In the genomic region with DNA sequence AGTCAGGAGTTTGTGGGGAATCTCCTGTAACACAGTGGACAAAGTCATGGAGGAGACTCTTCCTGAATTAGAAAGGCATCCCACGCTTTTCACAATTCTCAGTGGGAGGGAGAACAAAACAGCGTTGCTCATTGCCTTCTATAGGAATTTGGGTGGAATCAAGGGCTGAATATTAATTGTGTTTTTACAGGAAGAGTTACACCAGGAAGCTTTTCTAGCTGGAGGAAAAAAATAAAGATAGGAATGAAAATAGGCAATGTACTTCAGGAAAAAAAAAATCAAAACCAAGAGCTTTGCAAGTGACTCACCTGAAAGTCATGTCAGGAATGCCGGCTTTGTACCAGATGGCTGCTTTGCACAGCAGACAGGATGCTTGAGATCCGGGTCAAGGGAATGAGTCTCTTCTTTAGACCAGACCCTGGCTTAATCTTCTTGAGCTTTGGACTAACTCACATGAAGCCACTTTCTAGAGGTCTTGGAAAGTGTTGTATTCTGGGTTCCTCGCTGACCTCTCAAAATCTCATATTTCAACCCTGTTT, we compare ENCODE assay signal across 9 mouse cellular contexts.
A peak's percentile ranks its signal among the peaks of the same experiment; 100 is the strongest.
DNase-seq lines count a peak whose midpoint lies in the region; TF ChIP-seq lines count a peak whose summit lies in the region.
"Had no signal": no experiment of that assay in that cellular context is flagged by ENCODE, and none has a peak within 500 bp of the region (broad histone marks: within the 10 kb centered on the region; RNA-seq: fewer than 3 reads in every experiment).

No protein-coding gene starts in this region.

- H3ac ChIP-seq in C2C12 (ENCODE audit: control insufficient read depth, insufficient read length, low read depth): no peak overlapping the region

- H3K27me3 ChIP-seq in C2C12 (ENCODE audit: control insufficient read depth, insufficient read depth, insufficient read length): no peaks in the 10 kb centered on the region

- no peaks in the 10 kb centered on the region for H3K79me2 ChIP-seq in C2C12 (ENCODE audit: control insufficient read depth, insufficient read depth)

- no peak for TF ChIP-seq CTCF in C2C12 (IDR thresholded peaks at IDR 0.05; ENCODE audit: control insufficient read depth, insufficient read depth, insufficient read length)

- no peaks in the 10 kb centered on the region for H3K79me3 ChIP-seq in C2C12 (ENCODE audit: low read depth)

- no peak overlapping the region for H3K4me3 ChIP-seq in C2C12 (ENCODE audit: insufficient read depth, poor library complexity, severe bottlenecking)

- no peaks in the 10 kb centered on the region for H3K36me3 ChIP-seq in C2C12 (ENCODE audit: control insufficient read depth, insufficient read depth)

- peak; percentile 39 for DNase-seq in embryo, embryonic 10 days (ENCODE audit: low spot score)
- no peak for DNase-seq in embryo, embryonic 9.5 days (ENCODE audit: extremely low spot score)
- DNase-seq in heart, adult 18-20 months: peak; percentile 51 to 75
- DNase-seq in kidney, postnatal 10 days: peak; percentile 46
- DNase-seq in natural killer cell, adult 2 months (ENCODE audit: low spot score in 2 of 2): no peak
- DNase-seq in neural tube, embryonic 10.5 days (ENCODE audit: extremely low spot score, low spot score): no peak
- DNase-seq in layer of hippocampus, adult 11-12 months (ENCODE audit: low spot score): no peak
- DNase-seq: left cerebral cortex, postnatal 4 days had no signal

TF ChIP-seq in C2C12, 6 proteins besides CTCF, POLR2A, EP300 and RAD21:
- TF ChIP-seq FOSL1 (IDR thresholded peaks at IDR 0.05; ENCODE audit: insufficient read depth, low read length, poor library complexity, severe bottlenecking) (peak; percentile 50), MYOG (IDR thresholded peaks at IDR 0.05; ENCODE audit: control insufficient read depth, extremely low read depth, insufficient read length) (no peak), CEBPB (IDR thresholded peaks at IDR 0.05; ENCODE audit: low read depth) (no peak), MYOD1 (IDR thresholded peaks at IDR 0.05; ENCODE audit: control insufficient read depth, insufficient read length, low read depth) (peak; percentile 32), MAX (IDR thresholded peaks at IDR 0.05) (peak; percentile 28), USF1 (IDR thresholded peaks at IDR 0.05; ENCODE audit: low read depth) (no peak)

Comparison
In these comparisons a context has a peak if more than half of its experiments do, and no peak if none do; other contexts are left out.
1. DNase-seq: peak in embryo, embryonic 10 days (single experiment), heart, adult 18-20 months (2 of 2) and kidney, postnatal 10 days (single experiment); none in embryo, embryonic 9.5 days (single experiment), natural killer cell, adult 2 months (0 of 2), neural tube, embryonic 10.5 days (single experiment) and layer of hippocampus, adult 11-12 months (single experiment).